Mouse (Mus musculus): ENCODE data around the gene Runx3. TPM values are rescaled to one million over a fixed set of nuclear protein-coding genes. Genes with fewer than 3 reads are reported as not detected.

Runx3 gene
- polyA plus RNA-seq, 1 experiment from 2014 or later, result 0.60 TPM

DNA sequence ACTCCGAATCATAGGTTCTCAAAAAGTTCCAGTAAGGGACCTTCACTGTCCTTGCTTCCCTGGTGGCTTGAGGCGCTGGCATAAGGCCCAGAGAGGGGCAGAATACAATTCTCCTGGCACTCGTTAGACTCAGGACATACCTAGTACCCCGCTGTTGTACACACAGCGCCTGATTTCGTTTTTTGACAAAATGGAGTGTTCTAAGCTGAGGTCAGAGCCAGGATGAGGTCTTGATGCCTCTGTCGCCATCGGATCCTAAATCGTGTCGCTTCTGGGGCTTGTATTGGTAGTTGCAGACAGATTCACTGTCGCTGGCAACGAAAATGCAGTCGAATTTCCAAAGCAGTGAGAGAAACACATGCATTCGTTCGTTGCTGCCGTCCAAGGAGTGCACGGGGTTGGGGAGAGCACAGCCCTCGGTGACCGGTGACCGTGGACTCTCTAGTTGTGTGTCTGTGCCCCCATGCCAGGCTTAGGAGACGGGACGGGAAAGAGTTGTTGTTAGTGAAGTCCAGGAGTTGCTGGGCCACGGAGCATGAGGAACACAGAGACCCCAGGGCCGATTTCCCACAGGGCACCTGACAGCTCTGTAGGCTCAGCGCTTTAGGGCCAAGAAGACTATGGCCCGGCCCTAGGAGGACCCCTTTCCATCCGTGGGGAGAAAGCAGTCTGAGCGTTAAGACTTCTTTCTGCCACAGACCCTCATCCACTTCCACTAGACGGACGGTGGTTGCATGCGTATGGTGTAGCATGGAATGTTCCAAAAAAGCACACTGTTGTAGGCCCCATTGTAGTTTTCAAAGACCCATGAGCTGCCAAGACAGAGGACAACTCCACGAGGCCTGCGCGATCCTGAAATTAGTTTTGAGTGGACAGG lies 30.9 kb downstream of the Runx3 start:
- Histone ChIP-seq H3K4me3 (ENCODE audit: low read depth, low read length) (peak overlapping the region; percentile 59; the same call in 1 of the 2 replicates), H3K4me2 (ENCODE audit: low read depth, low read length) (peak overlapping the region; percentile 72), H3K36me3 (ENCODE audit: control insufficient read depth, insufficient read depth) (no peaks in the 10 kb centered on the region), H3K27ac (ENCODE audit: low read length) (no peak overlapping the region), H3K9ac (ENCODE audit: low read depth, low read length) (peak overlapping the region; percentile 35; the same call in 1 of the 2 replicates), H3K27me3 (ENCODE audit: control insufficient read depth, insufficient read depth, low read depth, low read length) (peaks cover 86% of the 10 kb centered on the region), H3K4me1 (ENCODE audit: control insufficient read depth, low read depth, low read length) (peaks cover 10% of the 10 kb centered on the region; the same call in 1 of the 2 replicates), H3K9me3 (replicated peaks; ENCODE audit: control insufficient read depth, low read length) (no peaks in the 10 kb centered on the region)
- 45% methylated on average over 34 of the region's 34 CpGs for WGBS (ENCODE audit: insufficient replicate concordance)
- no peak for ATAC-seq (ENCODE audit: low read depth)

DNA sequence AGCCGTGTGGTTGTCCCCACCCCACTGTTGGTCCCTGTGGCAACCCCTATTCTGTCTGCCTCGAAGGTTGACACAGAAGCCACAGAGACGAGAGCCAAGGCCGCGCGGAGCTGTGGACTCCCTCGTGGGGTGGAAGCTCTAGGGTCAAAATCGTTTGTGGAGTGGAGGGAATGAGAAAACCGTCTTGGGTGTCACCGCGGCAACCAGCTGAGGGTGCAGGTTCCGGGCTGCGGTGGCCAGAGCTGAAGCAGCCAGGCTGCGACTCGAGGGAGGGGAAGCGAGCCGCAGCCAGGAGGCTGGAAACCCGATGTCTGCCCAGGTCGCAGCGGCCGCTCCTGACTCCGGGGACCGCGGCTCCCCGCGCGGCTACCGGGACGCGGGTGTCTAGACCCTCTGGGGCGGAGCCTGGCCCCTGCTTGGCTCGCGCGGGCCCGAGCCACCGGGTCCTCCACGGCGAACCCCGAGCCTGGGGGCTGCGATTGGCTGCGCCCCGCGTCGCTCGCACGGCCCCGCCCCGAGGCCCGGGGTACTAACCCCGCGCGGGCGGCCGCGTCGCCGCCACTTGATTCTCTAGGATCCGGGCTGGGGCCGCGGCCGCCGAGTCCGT lies 31.6 kb downstream of the Runx3 start:
- Histone ChIP-seq H3K9me3 (replicated peaks; ENCODE audit: control insufficient read depth, low read length) (no peaks in the 10 kb centered on the region), H3K27ac (ENCODE audit: low read length) (no peak overlapping the region), H3K36me3 (ENCODE audit: control insufficient read depth, insufficient read depth) (no peaks in the 10 kb centered on the region), H3K9ac (ENCODE audit: low read depth, low read length) (peak overlapping the region; percentile 35; the same call in 1 of the 2 replicates), H3K4me1 (ENCODE audit: control insufficient read depth, low read depth, low read length) (peaks cover 10% of the 10 kb centered on the region; the same call in 1 of the 2 replicates), H3K27me3 (ENCODE audit: control insufficient read depth, insufficient read depth, low read depth, low read length) (peaks cover 91% of the 10 kb centered on the region), H3K4me2 (ENCODE audit: low read depth, low read length) (peak overlapping the region; percentile 72), H3K4me3 (ENCODE audit: low read depth, low read length) (peak overlapping the region; percentile 59)
- ATAC-seq (ENCODE audit: low read depth), result peak; percentile 63
- WGBS (ENCODE audit: insufficient replicate concordance), result 1% methylated on average over 58 of the region's 63 CpGs

DNA sequence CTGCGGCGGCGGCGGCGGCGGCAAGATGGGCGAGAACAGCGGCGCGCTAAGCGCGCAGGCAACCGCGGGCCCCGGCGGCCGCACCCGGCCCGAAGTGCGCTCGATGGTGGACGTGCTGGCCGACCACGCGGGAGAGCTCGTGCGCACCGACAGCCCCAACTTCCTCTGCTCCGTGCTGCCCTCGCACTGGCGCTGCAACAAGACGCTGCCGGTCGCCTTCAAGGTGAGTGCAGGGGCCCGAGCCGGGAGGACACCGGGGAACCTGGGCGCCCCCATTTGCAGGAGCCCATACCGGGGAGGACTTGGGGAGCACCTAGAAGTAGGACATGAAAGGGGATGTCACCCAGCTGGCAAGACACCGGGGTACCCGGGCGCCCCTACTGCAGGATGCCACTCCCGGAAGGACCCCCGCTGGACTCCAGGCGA lies 32.4 kb downstream of the Runx3 start:
- H3K27ac ChIP-seq (ENCODE audit: low read length), result no peak overlapping the region
- peak overlapping the region; percentile 50 for H3K9ac ChIP-seq (ENCODE audit: low read depth, low read length)
- peak overlapping the region; percentile 59 for H3K4me3 ChIP-seq (ENCODE audit: low read depth, low read length)
- peaks cover 10% of the 10 kb centered on the region; the same call in 1 of the 2 replicates for H3K4me1 ChIP-seq (ENCODE audit: control insufficient read depth, low read depth, low read length)
- H3K9me3 ChIP-seq (replicated peaks; ENCODE audit: control insufficient read depth, low read length), result no peaks in the 10 kb centered on the region
- no peak for ATAC-seq (ENCODE audit: low read depth)
- under 1% methylated on average over 39 of the region's 45 CpGs for WGBS (ENCODE audit: insufficient replicate concordance)
- peaks cover 93% of the 10 kb centered on the region for H3K27me3 ChIP-seq (ENCODE audit: control insufficient read depth, insufficient read depth, low read depth, low read length)
- H3K36me3 ChIP-seq (ENCODE audit: control insufficient read depth, insufficient read depth), result no peaks in the 10 kb centered on the region
- peak overlapping the region; percentile 72 for H3K4me2 ChIP-seq (ENCODE audit: low read depth, low read length)

DNA sequence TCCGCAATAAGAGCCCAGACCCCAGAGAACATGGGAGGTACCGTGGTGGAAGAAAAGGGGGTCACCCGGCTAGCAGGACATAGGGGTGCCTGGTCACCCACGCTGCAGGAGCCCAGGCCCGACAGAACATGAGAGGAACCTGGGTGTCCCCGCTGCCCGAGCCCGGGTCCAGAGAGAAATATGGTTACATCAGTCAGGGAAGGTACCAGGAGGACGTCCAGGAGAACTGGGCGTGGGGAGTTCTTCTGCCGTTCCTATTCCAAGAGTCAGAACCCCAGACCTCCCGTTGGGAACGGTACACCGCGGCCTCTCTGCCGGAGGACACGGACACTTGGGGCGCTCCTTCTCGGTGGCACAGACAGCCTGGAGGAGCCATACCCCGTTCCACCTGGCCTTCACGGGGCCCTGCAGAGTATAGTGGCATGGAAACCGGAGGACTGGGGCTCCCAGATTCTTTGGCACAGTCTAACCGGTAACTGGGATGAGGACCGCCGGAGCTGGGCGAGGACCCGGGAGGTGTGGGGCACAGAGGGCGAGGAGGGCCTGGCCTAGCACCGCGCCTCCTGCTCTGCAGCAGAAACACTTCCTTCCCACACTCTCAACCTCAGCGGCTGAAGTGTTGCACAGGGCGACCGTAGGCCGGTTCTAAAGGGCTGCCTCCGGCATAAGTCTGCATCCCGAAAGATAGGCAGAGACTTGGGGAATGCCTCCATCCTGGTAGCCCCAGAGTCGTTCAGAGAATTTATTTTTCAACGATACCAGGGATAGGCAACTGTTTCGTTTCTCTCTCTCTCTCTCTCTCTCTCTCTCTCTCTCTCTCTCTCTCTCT lies 33.0 kb downstream of the Runx3 start:
- H3K36me3 ChIP-seq (ENCODE audit: control insufficient read depth, insufficient read depth), result no peaks in the 10 kb centered on the region
- under 1% methylated on average over 39 of the region's 39 CpGs for WGBS (ENCODE audit: insufficient replicate concordance)
- peak; percentile 39; the same call in 1 of the 2 replicates for ATAC-seq (ENCODE audit: low read depth)
- H3K27me3 ChIP-seq (ENCODE audit: control insufficient read depth, insufficient read depth, low read depth, low read length), result peaks cover 95% of the 10 kb centered on the region
- H3K27ac ChIP-seq (ENCODE audit: low read length), result no peak overlapping the region
- H3K9ac ChIP-seq (ENCODE audit: low read depth, low read length), result peak overlapping the region; percentile 50
- H3K4me1 ChIP-seq (ENCODE audit: control insufficient read depth, low read depth, low read length), result peaks cover 11% of the 10 kb centered on the region
- peak overlapping the region; percentile 72 for H3K4me2 ChIP-seq (ENCODE audit: low read depth, low read length)
- H3K9me3 ChIP-seq (replicated peaks; ENCODE audit: control insufficient read depth, low read length), result no peaks in the 10 kb centered on the region
- H3K4me3 ChIP-seq (ENCODE audit: low read depth, low read length), result peak overlapping the region; percentile 59

DNA sequence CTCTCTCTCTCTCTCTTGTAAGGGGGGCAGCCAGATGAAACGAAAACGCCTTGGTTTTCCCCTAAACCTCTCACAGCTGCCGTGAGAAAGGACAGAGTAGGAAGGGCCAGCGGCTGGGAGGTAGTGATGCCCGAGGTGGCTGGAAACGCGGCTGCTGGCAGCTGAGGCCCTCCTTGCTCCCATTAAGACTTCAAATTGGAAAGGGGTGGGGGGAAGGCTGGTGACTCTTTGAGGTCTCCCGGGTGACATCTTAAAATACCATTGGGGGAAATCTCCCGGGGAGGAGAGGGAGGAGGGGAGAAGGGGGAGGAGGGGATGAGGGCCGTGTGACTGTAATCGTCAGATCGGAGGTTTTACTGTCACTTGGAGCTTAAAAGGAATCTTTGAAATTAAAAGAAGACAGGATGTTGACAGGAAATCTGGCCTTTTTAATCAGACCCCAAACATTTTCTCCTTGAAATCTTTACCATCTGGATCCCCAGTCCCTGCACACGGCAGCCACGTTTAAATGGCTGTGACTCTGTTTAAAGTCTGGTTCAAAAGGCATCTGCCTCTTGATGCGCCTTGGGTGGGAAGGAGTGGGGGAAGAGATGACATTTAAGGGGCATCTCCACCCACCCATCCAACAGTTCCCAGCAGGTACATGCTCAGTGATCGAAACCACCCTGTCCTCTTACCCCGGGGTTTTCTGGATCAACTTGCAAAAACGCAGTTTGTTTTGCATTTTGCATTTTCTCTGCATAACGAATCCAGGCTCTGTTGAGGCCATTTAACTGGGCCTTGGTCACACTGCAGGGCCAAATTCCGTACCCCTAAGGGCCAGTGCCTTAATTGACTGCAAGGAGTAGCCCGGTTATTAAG lies 33.9 kb downstream of the Runx3 start:
- H3K36me3 ChIP-seq (ENCODE audit: control insufficient read depth, insufficient read depth), result no peaks in the 10 kb centered on the region
- WGBS (ENCODE audit: insufficient replicate concordance), result 11% methylated on average over 21 of the region's 21 CpGs
- no peak for ATAC-seq (ENCODE audit: low read depth)
- no peak overlapping the region for H3K9ac ChIP-seq (ENCODE audit: low read depth, low read length)
- H3K27me3 ChIP-seq (ENCODE audit: control insufficient read depth, insufficient read depth, low read depth, low read length), result peaks cover 96% of the 10 kb centered on the region
- H3K9me3 ChIP-seq (replicated peaks; ENCODE audit: control insufficient read depth, low read length), result no peaks in the 10 kb centered on the region
- H3K27ac ChIP-seq (ENCODE audit: low read length), result no peak overlapping the region
- peaks cover 15% of the 10 kb centered on the region for H3K4me1 ChIP-seq (ENCODE audit: control insufficient read depth, low read depth, low read length)
- H3K4me3 ChIP-seq (ENCODE audit: low read depth, low read length), result peak overlapping the region; percentile 59
- peak overlapping the region; percentile 72 for H3K4me2 ChIP-seq (ENCODE audit: low read depth, low read length)

DNA sequence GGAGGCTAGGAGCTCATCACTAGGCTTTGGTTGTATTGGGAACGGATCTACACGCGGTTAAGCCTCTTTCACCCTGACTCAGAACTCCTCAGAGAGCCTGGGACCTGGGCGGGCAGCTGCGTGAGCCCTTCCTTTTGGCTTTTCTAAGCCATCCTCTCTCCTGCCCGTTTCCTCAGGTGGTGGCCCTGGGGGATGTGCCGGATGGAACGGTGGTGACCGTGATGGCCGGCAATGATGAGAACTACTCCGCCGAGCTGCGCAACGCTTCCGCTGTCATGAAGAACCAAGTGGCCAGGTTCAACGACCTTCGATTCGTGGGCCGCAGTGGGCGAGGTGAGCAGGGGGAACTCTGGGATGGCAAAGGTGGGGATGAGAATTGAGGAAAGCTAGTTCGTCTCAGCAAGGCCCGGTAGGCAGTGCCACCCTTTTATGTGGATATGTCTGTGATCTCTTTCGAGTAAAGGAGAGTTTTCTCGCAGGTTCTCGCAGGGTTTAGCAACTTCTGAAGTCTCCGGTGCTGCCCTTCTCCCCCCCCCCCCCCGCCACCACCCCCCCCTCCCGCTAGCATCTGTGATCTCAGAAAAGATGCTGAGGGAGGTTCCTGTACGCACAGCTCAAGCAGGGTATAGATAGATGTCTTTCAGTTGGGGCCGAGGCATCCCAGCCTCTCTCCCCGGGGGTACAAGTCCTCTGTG lies 34.8 kb downstream of the Runx3 start:
- no peak overlapping the region for H3K27ac ChIP-seq (ENCODE audit: low read length)
- no peaks in the 10 kb centered on the region for H3K36me3 ChIP-seq (ENCODE audit: control insufficient read depth, insufficient read depth)
- H3K4me3 ChIP-seq (ENCODE audit: low read depth, low read length), result no peak overlapping the region
- H3K9ac ChIP-seq (ENCODE audit: low read depth, low read length), result no peak overlapping the region
- 53% methylated on average over 30 of the region's 31 CpGs for WGBS (ENCODE audit: insufficient replicate concordance)
- peaks cover 87% of the 10 kb centered on the region for H3K27me3 ChIP-seq (ENCODE audit: control insufficient read depth, insufficient read depth, low read depth, low read length)
- H3K4me2 ChIP-seq (ENCODE audit: low read depth, low read length), result no peak overlapping the region
- peaks cover 15% of the 10 kb centered on the region for H3K4me1 ChIP-seq (ENCODE audit: control insufficient read depth, low read depth, low read length)
- no peaks in the 10 kb centered on the region for H3K9me3 ChIP-seq (replicated peaks; ENCODE audit: control insufficient read depth, low read length)
- ATAC-seq (ENCODE audit: low read depth), result no peak

DNA sequence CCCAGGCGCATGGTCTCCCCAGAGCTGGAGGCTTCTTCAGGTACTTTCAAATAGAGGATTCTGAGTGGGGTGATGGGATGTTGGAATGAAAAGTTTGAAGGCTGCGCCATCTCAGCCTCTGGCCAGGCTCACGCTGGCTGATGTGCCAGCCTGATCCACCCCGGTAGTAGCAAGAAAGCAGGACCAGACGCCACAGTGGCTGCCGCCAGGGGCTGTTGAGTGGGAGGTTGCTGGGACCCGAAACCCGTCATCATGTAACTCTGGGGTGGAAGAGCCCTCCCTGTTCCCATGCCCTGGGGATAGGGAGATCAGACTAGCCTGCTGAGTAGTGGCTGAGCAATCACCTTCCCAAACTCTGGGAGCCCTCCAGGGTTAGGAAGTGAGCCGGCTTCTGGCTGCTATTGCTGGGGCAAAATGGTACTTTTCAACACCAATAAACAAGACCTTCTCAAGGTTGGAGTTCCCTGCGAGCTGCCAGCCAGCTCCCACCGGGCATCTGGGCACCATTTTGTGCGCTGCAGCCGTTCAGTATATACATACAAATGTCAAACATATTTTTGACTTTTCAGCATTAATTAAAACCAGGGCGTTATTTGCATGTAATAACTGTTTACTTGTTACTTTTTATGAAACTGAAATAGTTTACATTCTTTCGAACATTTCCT lies 35.5 kb downstream of the Runx3 start:
- Histone ChIP-seq H3K9me3 (replicated peaks; ENCODE audit: control insufficient read depth, low read length) (no peaks in the 10 kb centered on the region), H3K27me3 (ENCODE audit: control insufficient read depth, insufficient read depth, low read depth, low read length) (peaks cover 80% of the 10 kb centered on the region), H3K27ac (ENCODE audit: low read length) (no peak overlapping the region), H3K4me1 (ENCODE audit: control insufficient read depth, low read depth, low read length) (peaks cover 15% of the 10 kb centered on the region), H3K4me2 (ENCODE audit: low read depth, low read length) (no peak overlapping the region), H3K9ac (ENCODE audit: low read depth, low read length) (no peak overlapping the region), H3K36me3 (ENCODE audit: control insufficient read depth, insufficient read depth) (no peaks in the 10 kb centered on the region), H3K4me3 (ENCODE audit: low read depth, low read length) (no peak overlapping the region)
- 55% methylated on average over 15 of the region's 15 CpGs for WGBS (ENCODE audit: insufficient replicate concordance)
- no peak for ATAC-seq (ENCODE audit: low read depth)
